Mouse (Mus musculus): ENCODE results near the gene Irak1. TPM values are rescaled to one million over a fixed set of nuclear protein-coding genes. Genes with fewer than 3 reads are reported as not detected.

Irak1 gene
- polyA plus RNA-seq, 1 experiment from 2014 or later: 61.0 TPM

- no peak overlapping the region for H3K27ac ChIP-seq (ENCODE audit: low read depth, low read length)
- H3K9me3 ChIP-seq (ENCODE audit: control insufficient read depth, low read length): no peaks in the 10 kb centered on the region
- H3K4me1 ChIP-seq (replicated peaks; ENCODE audit: control insufficient read depth, insufficient read depth, low read length): no peaks in the 10 kb centered on the region
- DNase-seq (ENCODE audit: low spot score): no peak
- no peak for ATAC-seq (replicated peaks; ENCODE audit: low FRiP score)
- H3K36me3 ChIP-seq (ENCODE audit: control insufficient read depth, insufficient read depth, low read length): no peaks in the 10 kb centered on the region
- 68% methylated on average over 8 of the region's 8 CpGs for WGBS
- no peak overlapping the region for H3K4me3 ChIP-seq (ENCODE audit: low read depth, low read length)
- H3K9ac ChIP-seq (ENCODE audit: low read depth, low read length): no peak overlapping the region
- H3K27me3 ChIP-seq (replicated peaks; ENCODE audit: control insufficient read depth, insufficient read depth, low read length): 0 out of 2 replicates have a peak, but pooled peaks cover 3% of the 10 kb centered on the region
- no peak overlapping the region for H3K4me2 ChIP-seq
Measured at GRCm38 (mm10) chrX:74008063-74008462, 15.7 kb downstream of the Irak1 start.

- WGBS: 78% methylated on average over 21 of the region's 21 CpGs
Measured at GRCm38 (mm10) chrX:74006401-74006800, 17.3 kb downstream of the Irak1 start.

DNA sequence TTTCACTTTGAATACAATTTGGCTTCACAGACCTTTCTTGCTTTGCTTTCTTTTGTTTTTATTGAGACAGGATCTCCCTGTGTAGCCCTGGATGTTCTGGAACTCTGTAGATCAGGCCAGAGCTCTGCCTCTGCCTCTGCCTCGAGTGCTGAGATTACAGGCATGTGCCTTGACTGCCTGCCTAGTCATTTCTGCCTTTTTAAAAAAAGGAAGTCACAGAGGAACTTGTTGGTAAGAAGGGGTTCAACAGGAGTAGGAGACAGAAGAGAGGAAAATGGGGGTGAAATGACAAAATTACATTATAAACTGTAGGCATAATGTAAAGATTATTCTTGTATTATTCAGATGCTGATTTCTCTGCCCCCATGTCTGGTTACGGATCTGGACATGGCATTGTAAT lies 20.1 kb downstream of the Irak1 start:
- no peak overlapping the region for H3K9ac ChIP-seq (ENCODE audit: low read depth, low read length)
- H3K9me3 ChIP-seq (ENCODE audit: control insufficient read depth, low read length): no peaks in the 10 kb centered on the region
- no peak overlapping the region for H3K4me2 ChIP-seq
- WGBS: 63% methylated on average over 2 of the region's 2 CpGs
- no peak overlapping the region for H3K4me3 ChIP-seq (ENCODE audit: low read depth, low read length)
- DNase-seq (ENCODE audit: low spot score): no peak
- no peak overlapping the region for H3K27ac ChIP-seq (ENCODE audit: low read depth, low read length)
- peaks cover under 1% of the 10 kb centered on the region; the same call in 1 of the 2 replicates for H3K4me1 ChIP-seq (replicated peaks; ENCODE audit: control insufficient read depth, insufficient read depth, low read length)
- 0 out of 2 replicates have a peak, but pooled peaks cover 3% of the 10 kb centered on the region for H3K27me3 ChIP-seq (replicated peaks; ENCODE audit: control insufficient read depth, insufficient read depth, low read length)
- no peaks in the 10 kb centered on the region for H3K36me3 ChIP-seq (ENCODE audit: control insufficient read depth, insufficient read depth, low read length)
- no peak for ATAC-seq (replicated peaks; ENCODE audit: low FRiP score)

More at GRCm38 (mm10) chrX:74006401-74006800, 17.3 kb downstream of the Irak1 start:
- DNase-seq (ENCODE audit: low spot score) (no peak), ATAC-seq (replicated peaks; ENCODE audit: low FRiP score) (no peak)
- H3K4me2 ChIP-seq: no peak overlapping the region
- H3K4me3 ChIP-seq (ENCODE audit: low read depth, low read length): no peak overlapping the region
- H3K4me1 ChIP-seq (replicated peaks; ENCODE audit: control insufficient read depth, insufficient read depth, low read length): no peaks in the 10 kb centered on the region
- H3K27me3 ChIP-seq (replicated peaks; ENCODE audit: control insufficient read depth, insufficient read depth, low read length): 0 out of 2 replicates have a peak, but pooled peaks cover 3% of the 10 kb centered on the region
- H3K36me3 ChIP-seq (ENCODE audit: control insufficient read depth, insufficient read depth, low read length): no peaks in the 10 kb centered on the region
- H3K27ac ChIP-seq (ENCODE audit: low read depth, low read length): no peak overlapping the region
- H3K9ac ChIP-seq (ENCODE audit: low read depth, low read length): no peak overlapping the region
- H3K9me3 ChIP-seq (ENCODE audit: control insufficient read depth, low read length): no peaks in the 10 kb centered on the region

- H3K9me3 ChIP-seq (ENCODE audit: control insufficient read depth, low read length): no peaks in the 10 kb centered on the region
- peaks cover 4% of the 10 kb centered on the region; the same call in 1 of the 2 replicates for H3K4me1 ChIP-seq (replicated peaks; ENCODE audit: control insufficient read depth, insufficient read depth, low read length)
- no peak overlapping the region for H3K4me3 ChIP-seq (ENCODE audit: low read depth, low read length)
- ATAC-seq (replicated peaks; ENCODE audit: low FRiP score): no peak
- H3K4me2 ChIP-seq: no peak overlapping the region
- no peaks in the 10 kb centered on the region for H3K36me3 ChIP-seq (ENCODE audit: control insufficient read depth, insufficient read depth, low read length)
- 62% methylated on average over 3 of the region's 3 CpGs for WGBS
- no peaks in the 10 kb centered on the region for H3K27me3 ChIP-seq (replicated peaks; ENCODE audit: control insufficient read depth, insufficient read depth, low read length)
- no peak for DNase-seq (ENCODE audit: low spot score)
- no peak overlapping the region for H3K27ac ChIP-seq (ENCODE audit: low read depth, low read length)
- H3K9ac ChIP-seq (ENCODE audit: low read depth, low read length): no peak overlapping the region
Measured at GRCm38 (mm10) chrX:74001024-74001423, 22.7 kb downstream of the Irak1 start.

GRCm38 (mm10) chrX:73998911-73999869 lies 24.5 kb downstream of the Irak1 start:
- Histone ChIP-seq H3K27me3 (replicated peaks; ENCODE audit: control insufficient read depth, insufficient read depth, low read length) (no peaks in the 10 kb centered on the region), H3K36me3 (ENCODE audit: control insufficient read depth, insufficient read depth, low read length) (no peaks in the 10 kb centered on the region), H3K4me3 (ENCODE audit: low read depth, low read length) (no peak overlapping the region), H3K9me3 (ENCODE audit: control insufficient read depth, low read length) (no peaks in the 10 kb centered on the region), H3K27ac (ENCODE audit: low read depth, low read length) (peak overlapping the region; percentile 64), H3K4me1 (replicated peaks; ENCODE audit: control insufficient read depth, insufficient read depth, low read length) (peaks cover 4% of the 10 kb centered on the region; the same call in 1 of the 2 replicates), H3K4me2 (peak overlapping the region; percentile 51), H3K9ac (ENCODE audit: low read depth, low read length) (no peak overlapping the region)
- WGBS: 18% methylated on average over 8 of the region's 8 CpGs
- ATAC-seq (replicated peaks; ENCODE audit: low FRiP score) (peak; percentile 87), DNase-seq (ENCODE audit: low spot score) (no peak)

GRCm38 (mm10) chrX:73977783-73978182 lies 45.9 kb downstream of the Irak1 start:
- no peak overlapping the region for H3K4me2 ChIP-seq
- no peak for ATAC-seq (replicated peaks; ENCODE audit: low FRiP score)
- no peak overlapping the region for H3K27ac ChIP-seq (ENCODE audit: low read depth, low read length)
- no peaks in the 10 kb centered on the region for H3K4me1 ChIP-seq (replicated peaks; ENCODE audit: control insufficient read depth, insufficient read depth, low read length)
- DNase-seq (ENCODE audit: low spot score): no peak
- no peak overlapping the region for H3K4me3 ChIP-seq (ENCODE audit: low read depth, low read length)
- no peaks in the 10 kb centered on the region for H3K36me3 ChIP-seq (ENCODE audit: control insufficient read depth, insufficient read depth, low read length)
- 69% methylated on average over 1 of the region's 1 CpGs for WGBS
- H3K27me3 ChIP-seq (replicated peaks; ENCODE audit: control insufficient read depth, insufficient read depth, low read length): no peaks in the 10 kb centered on the region
- H3K9ac ChIP-seq (ENCODE audit: low read depth, low read length): no peak overlapping the region
- H3K9me3 ChIP-seq (ENCODE audit: control insufficient read depth, low read length): no peaks in the 10 kb centered on the region

- Histone ChIP-seq H3K9me3 (ENCODE audit: control insufficient read depth, low read length) (no peaks in the 10 kb centered on the region), H3K4me1 (replicated peaks; ENCODE audit: control insufficient read depth, insufficient read depth, low read length) (no peaks in the 10 kb centered on the region), H3K27me3 (replicated peaks; ENCODE audit: control insufficient read depth, insufficient read depth, low read length) (no peaks in the 10 kb centered on the region), H3K4me3 (ENCODE audit: low read depth, low read length) (no peak overlapping the region), H3K27ac (ENCODE audit: low read depth, low read length) (no peak overlapping the region), H3K9ac (ENCODE audit: low read depth, low read length) (no peak overlapping the region), H3K4me2 (no peak overlapping the region), H3K36me3 (ENCODE audit: control insufficient read depth, insufficient read depth, low read length) (no peaks in the 10 kb centered on the region)
- ATAC-seq (replicated peaks; ENCODE audit: low FRiP score) (no peak), DNase-seq (ENCODE audit: low spot score) (no peak)
- 84% methylated on average over 2 of the region's 2 CpGs for WGBS
Measured at GRCm38 (mm10) chrX:73976283-73976682, 47.4 kb downstream of the Irak1 start.

- 61% methylated on average over 4 of the region's 4 CpGs for WGBS
- Histone ChIP-seq H3K4me1 (replicated peaks; ENCODE audit: control insufficient read depth, insufficient read depth, low read length) (peaks cover 6% of the 10 kb centered on the region), H3K4me2 (no peak overlapping the region), H3K27me3 (replicated peaks; ENCODE audit: control insufficient read depth, insufficient read depth, low read length) (no peaks in the 10 kb centered on the region; the same call in 1 of the 2 replicates), H3K9me3 (ENCODE audit: control insufficient read depth, low read length) (no peaks in the 10 kb centered on the region), H3K4me3 (ENCODE audit: low read depth, low read length) (no peak overlapping the region), H3K36me3 (ENCODE audit: control insufficient read depth, insufficient read depth, low read length) (no peaks in the 10 kb centered on the region), H3K27ac (ENCODE audit: low read depth, low read length) (no peak overlapping the region), H3K9ac (ENCODE audit: low read depth, low read length) (no peak overlapping the region)
- ATAC-seq (replicated peaks; ENCODE audit: low FRiP score) (no peak), DNase-seq (ENCODE audit: low spot score) (no peak)
Measured at GRCm38 (mm10) chrX:73972774-73973173, 50.9 kb downstream of the Irak1 start.
